Mouse (Mus musculus) bone marrow, adult 2 months (tissue): ENCODE measurements at regions not wholly inside any gene's neighbourhood (a gene's known extent, or its start where the extent isn't known, plus 50 kb on each side); places are given as distances from the start of the nearest gene placed in this dataset.

Experiments
- CTCF ChIP-seq: fragments of 200-500 bp; IDR thresholded peaks from 2 replicates; pipeline ENCODE4 v1.5.1; 2011; ENCODE audit warnings: low read length, control low read depth; ENCODE audit not compliant: control insufficient read depth, insufficient read depth
- POLR2A ChIP-seq: fragments of 200-500 bp; IDR thresholded peaks from 2 replicates; pipeline ENCODE4 v1.6.1; 2011; ENCODE audit warnings: low read depth, mild to moderate bottlenecking, control low read depth, low read length, borderline replicate concordance; ENCODE audit not compliant: control insufficient read depth

DNA sequence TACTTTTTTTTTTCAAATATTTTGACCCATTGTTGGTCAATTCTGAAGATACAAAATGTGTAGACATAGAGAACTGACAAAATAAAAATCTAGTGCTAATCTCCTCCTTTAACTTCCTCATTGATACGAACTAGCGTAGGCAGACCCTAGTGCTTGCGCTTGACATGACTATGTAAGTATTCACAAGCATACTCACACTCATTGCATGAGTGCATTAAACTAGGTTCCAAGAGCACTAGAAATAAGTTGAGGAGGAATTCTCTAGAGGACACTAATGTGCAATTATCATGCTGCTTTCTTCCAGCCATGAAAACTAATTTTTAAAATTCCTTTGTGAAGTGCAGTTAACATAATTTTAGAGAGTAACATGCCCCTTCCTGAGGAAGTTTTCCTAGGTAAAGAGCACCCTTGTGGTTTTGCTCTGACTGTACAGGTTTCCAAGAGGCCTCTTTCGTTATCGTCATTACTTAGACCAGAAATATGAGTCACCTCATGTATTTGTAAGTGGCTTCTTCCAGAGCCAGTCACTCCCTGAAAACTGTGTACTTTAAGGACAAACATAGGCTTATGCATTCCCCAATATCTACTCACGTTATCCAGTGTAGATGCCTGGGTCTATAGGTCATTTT is 241.2 kb downstream of the Gm21750 start:
- no peak for TF ChIP-seq CTCF
- TF ChIP-seq POLR2A: no peak
